Mouse (Mus musculus): ENCODE data around the gene Alg6. TPM values are rescaled to one million over a fixed set of nuclear protein-coding genes. Genes with fewer than 3 reads are reported as not detected.

Gene Alg6
- polyA plus RNA-seq, 1 experiment from 2014 or later, result 9.7 TPM

DNA sequence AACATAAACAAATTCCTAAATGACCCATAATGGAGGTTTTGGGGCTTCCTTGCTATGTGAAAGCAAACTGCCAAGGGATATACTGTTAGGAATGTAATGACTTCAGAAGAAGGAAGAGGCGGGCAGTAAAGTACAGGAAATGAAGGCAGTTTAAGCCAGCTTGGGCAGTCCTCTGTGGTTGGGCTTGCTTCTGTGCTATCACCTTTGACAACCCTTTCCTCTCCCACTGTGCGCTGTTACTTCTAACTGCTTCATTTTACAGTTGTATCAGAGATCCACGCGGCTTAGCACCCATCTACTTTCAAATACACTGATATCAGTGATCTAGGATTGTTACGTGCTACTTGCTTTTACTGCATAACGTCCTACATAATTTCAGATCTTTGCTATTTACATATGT, 76.9 kb downstream of the Alg6 start:
- Histone ChIP-seq H3K9ac (ENCODE audit: low read depth, low read length) (no peak overlapping the region), H3K9me3 (replicated peaks; ENCODE audit: control insufficient read depth, low read length) (no peaks in the 10 kb centered on the region), H3K4me1 (ENCODE audit: control insufficient read depth, low read depth, low read length) (no peaks in the 10 kb centered on the region), H3K4me3 (ENCODE audit: low read depth, low read length) (no peak overlapping the region), H3K36me3 (ENCODE audit: control insufficient read depth, insufficient read depth) (no peaks in the 10 kb centered on the region), H3K27ac (ENCODE audit: low read length) (no peak overlapping the region), H3K4me2 (ENCODE audit: low read depth, low read length) (no peak overlapping the region), H3K27me3 (ENCODE audit: control insufficient read depth, insufficient read depth, low read depth, low read length) (no peaks in the 10 kb centered on the region)
- 38% methylated on average over 6 of the region's 6 CpGs for WGBS (ENCODE audit: insufficient replicate concordance)
- ATAC-seq (ENCODE audit: low read depth), result no peak

Other genes with a start within 250 kb of the Alg6 start
- 0.07 TPM in 1 of 2 replicates, not detected in the other for gene Foxd3, start 59.4 kb upstream of the Alg6 start, polyA plus RNA-seq (2015; fragmentation: Nextera tagmentation; extraction: Ambion mirVana)
- gene Efcab7, start 113.5 kb downstream of the Alg6 start, polyA plus RNA-seq (2015; fragmentation: Nextera tagmentation; extraction: Ambion mirVana), result 2.4 and 2.7 TPM in 2 replicates
- 179 and 213 TPM in 2 replicates for gene Pgm1, start 213.8 kb downstream of the Alg6 start, polyA plus RNA-seq (2015; fragmentation: Nextera tagmentation; extraction: Ambion mirVana)
- 11.6 and 15.1 TPM in 2 replicates for gene Itgb3bp, start 214.1 kb downstream of the Alg6 start, polyA plus RNA-seq (2015; fragmentation: Nextera tagmentation; extraction: Ambion mirVana)

All from liver, embryonic 16.5 days (tissue).